Mouse (Mus musculus) heart, postnatal 0 days (tissue): ENCODE measurements around the gene Fmnl3. TPM values are rescaled to one million over a fixed set of nuclear protein-coding genes. Genes with fewer than 3 reads are reported as not detected.

ENCODE experiments used
- ATAC-seq: fragments of 200-750 bp; cut with Nextera tagmentation; 2 replicates; pipeline ENCODE4 v1.8.0; 2017; ENCODE audit warnings: low read depth, moderate number of reproducible peaks, moderate library complexity; ENCODE audit not compliant: insufficient read depth
- DNase-seq: peaks from one replicate; pipeline ENCODE4 v3.0.0-alpha.2; 2016; ENCODE audit warnings: low spot score
- H3K27ac ChIP-seq: fragments of 300-500 bp; sonication (generic); 2 replicates; pipeline ENCODE4 v1.5.1; 2014; ENCODE audit warnings: low read depth, mild to moderate bottlenecking
- H3K27me3 ChIP-seq: fragments of 300-500 bp; sonication (generic); 2 replicates; pipeline ENCODE4 v1.6.1; 2014; ENCODE audit warnings: low read length, mixed read lengths; ENCODE audit not compliant: control insufficient read depth, insufficient read depth
- H3K36me3 ChIP-seq: fragments of 300-500 bp; sonication (generic); replicated peaks from 2 replicates; pipeline ENCODE4 v1.6.1; 2014; ENCODE audit warnings: low read length, mixed read lengths; ENCODE audit not compliant: control insufficient read depth, insufficient read depth
- H3K4me1 ChIP-seq: fragments of 300-500 bp; sonication (generic); 2 replicates; pipeline ENCODE4 v1.6.1; 2014; ENCODE audit warnings: antibody characterized with exemption; ENCODE audit not compliant: control insufficient read depth, insufficient read depth
- H3K4me2 ChIP-seq: fragments of 300-500 bp; sonication (generic); 2 replicates; pipeline ENCODE4 v1.6.1; 2014; ENCODE audit warnings: low read depth, mild to moderate bottlenecking, low read length, moderate library complexity
- H3K4me3 ChIP-seq: fragments of 300-500 bp; sonication (generic); 2 replicates; pipeline ENCODE4 v1.5.1; 2014; ENCODE audit warnings: low read depth, low read length
- H3K9ac ChIP-seq: fragments of 300-500 bp; sonication (generic); replicated peaks from 2 replicates; pipeline ENCODE4 v1.6.1; 2014; ENCODE audit warnings: low read depth, low read length, mixed read lengths
- H3K9me3 ChIP-seq: fragments of 300-500 bp; sonication (generic); replicated peaks from 2 replicates; pipeline ENCODE4 v1.6.1; 2016; ENCODE audit warnings: low read length; ENCODE audit not compliant: control insufficient read depth
- CTCF ChIP-seq: IDR thresholded peaks from 2 replicates; pipeline ENCODE4 v1.5.1; 2016; ENCODE audit warnings: antibody characterized with exemption, control low read depth, low read depth
- EP300 ChIP-seq: IDR thresholded peaks from 2 replicates; pipeline ENCODE4 v1.6.1; 2016; ENCODE audit warnings: antibody characterized with exemption, low read depth
- WGBS: fragments of 180-500 bp; shearing (Covaris S2); extraction: QIAGEN DNeasy Blood & Tissue Kit; methylation state at CpG from one replicate; pipeline ENCODE4 v1.1.7; 2014; 5-methylcytosine and 5-hydroxymethylcytosine counted together
- polyA plus RNA-seq: library from polyadenylated mRNA; unstranded; fragments of >200 nt; fragmentation: Nextera tagmentation; extraction: Ambion mirVana; gene quantifications from 2 replicates; pipeline ENCODE4 v1.2.1, GENCODE M21; 2015
- total RNA-seq: library from RNA; depleted of rRNA; stranded (reverse); fragments of >200 nt; gene quantifications from 2 replicates; pipeline ENCODE4 v1.2.3, GENCODE M21; 2014; ENCODE audit warnings: low replicate concordance

The Fmnl3 gene
- total and polyA plus RNA-seq, 2 experiments from 2014 or later = 12.1 to 21.6 TPM

DNA sequence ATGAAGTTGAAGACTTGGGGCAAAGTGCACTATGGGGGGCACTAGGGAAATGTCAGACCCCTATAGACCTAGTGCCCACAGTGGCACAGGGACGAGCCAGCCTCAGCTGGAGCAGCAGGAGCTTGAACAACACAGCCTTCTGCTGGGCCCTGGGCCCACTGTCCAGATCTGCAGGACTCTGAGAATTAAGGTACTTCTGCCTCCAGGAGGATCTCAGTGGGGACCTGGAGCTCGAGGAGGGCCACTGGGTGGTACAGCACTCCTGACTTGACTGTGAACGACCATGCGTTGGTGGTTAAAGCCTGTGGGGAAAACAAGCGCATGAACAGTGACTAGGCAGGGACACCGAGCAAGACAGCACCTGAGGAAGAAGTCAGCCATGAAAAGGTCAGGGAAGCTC lies 52.2 kb downstream of the Fmnl3 start:
- H3K4me1 ChIP-seq = peaks cover 6% of the 10 kb centered on the region; the same call in 1 of the 2 replicates
- peaks cover 87% of the 10 kb centered on the region for H3K36me3 ChIP-seq
- H3K27me3 ChIP-seq = no peaks in the 10 kb centered on the region
- ATAC-seq = no peak
- WGBS = 83% methylated on average over 6 of the region's 6 CpGs
- no peak overlapping the region for H3K4me3 ChIP-seq
- no peak for DNase-seq
- TF ChIP-seq EP300 (no peak), CTCF (no peak)
- no peak overlapping the region for H3K9ac ChIP-seq
- no peaks in the 10 kb centered on the region for H3K9me3 ChIP-seq
- no peak overlapping the region for H3K4me2 ChIP-seq
- peak overlapping the region; percentile 56 for H3K27ac ChIP-seq

DNA sequence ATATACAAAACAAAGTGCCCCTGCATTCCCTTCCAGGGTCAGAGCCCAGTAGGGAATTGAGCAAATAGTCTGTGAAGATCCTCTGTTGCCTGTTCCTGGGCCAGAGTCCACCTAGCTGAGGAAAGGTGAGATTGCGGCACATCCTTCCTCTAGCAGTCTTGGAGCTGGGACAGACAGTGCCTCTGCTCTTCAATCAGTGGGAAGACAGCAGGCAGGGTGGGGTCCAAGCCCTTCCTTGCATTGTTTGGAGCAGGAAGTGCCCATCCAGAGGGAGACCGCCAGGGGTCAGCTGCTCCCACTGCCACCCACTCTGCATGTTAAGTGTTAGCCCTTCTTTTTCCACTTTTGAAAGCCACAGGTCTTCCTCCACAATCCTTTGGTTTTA lies 53.0 kb downstream of the Fmnl3 start:
- Histone ChIP-seq H3K36me3 (peaks cover 86% of the 10 kb centered on the region), H3K4me1 (peaks cover 6% of the 10 kb centered on the region; the same call in 1 of the 2 replicates), H3K9me3 (no peaks in the 10 kb centered on the region), H3K4me3 (no peak overlapping the region), H3K4me2 (no peak overlapping the region), H3K9ac (no peak overlapping the region), H3K27ac (peak overlapping the region; percentile 56), H3K27me3 (no peaks in the 10 kb centered on the region)
- TF ChIP-seq CTCF (peak; percentile 31; the same call in 1 of the 2 replicates), EP300 (no peak)
- 46% methylated on average over 2 of the region's 2 CpGs for WGBS
- ATAC-seq (peak; percentile 56), DNase-seq (peak; percentile 42)

DNA sequence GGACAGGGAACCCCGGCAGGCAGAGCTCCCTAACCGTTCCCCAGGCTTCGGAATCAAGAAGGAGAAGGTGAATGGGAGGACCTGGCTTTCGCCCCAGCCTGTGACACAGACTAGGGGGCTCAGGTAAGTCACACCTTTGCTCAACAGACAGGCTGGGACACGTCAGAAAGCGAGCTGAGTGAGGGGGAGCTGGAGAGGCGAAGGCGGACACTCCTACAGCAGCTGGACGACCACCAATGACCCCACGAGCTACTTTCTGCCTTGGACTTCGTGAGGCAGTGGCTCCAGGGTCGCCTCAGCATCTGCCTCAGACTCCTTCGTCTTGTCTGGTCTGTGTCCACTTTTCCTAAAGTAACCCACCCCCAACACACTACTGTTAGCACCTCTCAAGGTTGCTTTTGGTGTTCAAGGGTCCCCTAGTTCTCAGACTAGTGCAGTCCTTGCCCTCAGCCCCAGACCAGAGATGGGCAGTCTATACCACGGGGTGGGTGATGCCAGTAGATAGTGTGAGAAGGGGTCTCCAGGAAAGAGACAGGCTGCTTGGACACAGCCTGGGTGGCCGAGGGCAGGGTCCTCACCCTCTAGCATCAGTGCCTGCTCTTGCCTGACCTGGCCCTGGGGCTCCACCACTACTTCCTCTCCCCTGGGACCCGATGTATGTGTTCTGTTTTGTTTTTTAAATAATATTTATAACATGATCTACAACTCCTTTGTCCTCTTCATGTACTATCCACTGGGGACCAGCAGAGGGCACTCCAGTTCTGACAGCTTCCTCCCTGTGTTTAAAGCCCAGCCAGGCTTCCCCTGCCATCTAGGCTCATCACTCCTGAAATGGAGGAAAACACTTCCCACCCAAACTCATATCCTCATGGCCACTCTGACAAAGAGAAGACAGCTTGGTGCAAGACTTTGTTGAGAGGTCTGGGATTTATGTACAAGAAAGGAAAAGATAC lies 53.7 kb downstream of the Fmnl3 start:
- Histone ChIP-seq H3K4me2 (no peak overlapping the region), H3K9me3 (no peaks in the 10 kb centered on the region), H3K36me3 (peaks cover 86% of the 10 kb centered on the region), H3K9ac (no peak overlapping the region), H3K27ac (peak overlapping the region; percentile 56), H3K27me3 (no peaks in the 10 kb centered on the region), H3K4me1 (peaks cover 6% of the 10 kb centered on the region; the same call in 1 of the 2 replicates), H3K4me3 (no peak overlapping the region)
- 75% methylated on average over 16 of the region's 16 CpGs for WGBS
- DNase-seq (peak; percentile 71), ATAC-seq (peak; percentile 56)
- peak; percentile 85 for TF ChIP-seq CTCF
- TF ChIP-seq EP300 = peak; percentile 43; the same call in 1 of the 2 replicates

DNA sequence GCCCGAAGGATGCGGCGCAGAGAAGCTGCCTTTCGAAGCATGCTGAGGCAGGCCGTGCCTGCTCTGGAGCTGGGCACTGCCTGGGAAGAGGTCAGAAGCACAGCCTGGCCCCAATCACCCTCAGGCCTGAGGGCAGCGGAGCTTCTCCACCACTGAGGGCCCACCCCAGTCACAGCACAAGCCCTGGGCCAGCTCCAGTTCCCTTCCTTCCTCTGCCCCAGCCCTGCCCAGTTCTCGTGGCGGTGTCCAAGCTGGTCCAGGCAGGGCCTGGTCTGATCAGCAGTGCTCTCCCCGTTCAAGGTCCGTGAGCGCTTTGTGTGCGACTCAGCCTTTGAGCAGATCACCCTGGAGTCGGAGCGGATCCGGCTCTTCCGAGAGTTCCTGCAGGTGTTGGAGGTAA lies 55.4 kb downstream of the Fmnl3 start:
- TF ChIP-seq EP300 = no peak
- Histone ChIP-seq H3K36me3 (peaks cover 86% of the 10 kb centered on the region), H3K4me3 (no peak overlapping the region), H3K4me2 (no peak overlapping the region), H3K9ac (no peak overlapping the region), H3K9me3 (no peaks in the 10 kb centered on the region), H3K4me1 (peaks cover under 1% of the 10 kb centered on the region; the same call in 1 of the 2 replicates), H3K27me3 (no peaks in the 10 kb centered on the region), H3K27ac (peak overlapping the region; percentile 41; the same call in 1 of the 2 replicates)
- DNase-seq = no peak
- no peak for ATAC-seq
- 89% methylated on average over 16 of the region's 16 CpGs for WGBS

DNA sequence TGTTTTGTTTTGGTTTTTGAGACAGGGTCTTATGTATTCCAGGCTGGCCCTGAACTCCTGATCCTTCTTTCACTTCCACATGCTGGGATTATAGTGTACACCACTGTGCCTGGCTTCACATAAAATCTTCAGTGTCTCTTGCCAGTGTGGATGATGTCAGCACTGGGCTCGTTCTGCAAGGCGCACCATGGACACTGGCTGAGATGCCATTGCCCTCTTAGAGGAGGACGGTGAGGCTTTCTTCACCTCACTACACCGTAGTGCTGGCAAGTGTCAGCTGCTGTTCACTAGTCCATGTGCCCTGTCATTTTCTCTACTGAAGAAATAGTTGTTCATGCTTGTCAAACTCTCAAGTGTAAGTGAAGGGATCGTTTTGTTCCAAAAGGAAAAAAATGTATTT lies 59.7 kb downstream of the Fmnl3 start:
- ATAC-seq = no peak
- no peak overlapping the region for H3K4me3 ChIP-seq
- H3K36me3 ChIP-seq = peaks cover 88% of the 10 kb centered on the region
- no peak overlapping the region for H3K9ac ChIP-seq
- H3K9me3 ChIP-seq = no peaks in the 10 kb centered on the region
- TF ChIP-seq EP300 (no peak), CTCF (no peak)
- H3K4me2 ChIP-seq = no peak overlapping the region
- H3K27me3 ChIP-seq = no peaks in the 10 kb centered on the region
- DNase-seq = no peak
- no peaks in the 10 kb centered on the region for H3K4me1 ChIP-seq
- no peak overlapping the region for H3K27ac ChIP-seq
- 81% methylated on average over 5 of the region's 5 CpGs for WGBS
